Mouse (Mus musculus): ENCODE measurements around the gene Artn.

Gene Artn

GRCm38 (mm10) chr4:117929391-117929881, at the start of gene Artn:
Gene Artn (minus strand): TSS chr4:117929763.
- no peak for DNase-seq (ENCODE audit: low spot score in 2 of 2)

DNA sequence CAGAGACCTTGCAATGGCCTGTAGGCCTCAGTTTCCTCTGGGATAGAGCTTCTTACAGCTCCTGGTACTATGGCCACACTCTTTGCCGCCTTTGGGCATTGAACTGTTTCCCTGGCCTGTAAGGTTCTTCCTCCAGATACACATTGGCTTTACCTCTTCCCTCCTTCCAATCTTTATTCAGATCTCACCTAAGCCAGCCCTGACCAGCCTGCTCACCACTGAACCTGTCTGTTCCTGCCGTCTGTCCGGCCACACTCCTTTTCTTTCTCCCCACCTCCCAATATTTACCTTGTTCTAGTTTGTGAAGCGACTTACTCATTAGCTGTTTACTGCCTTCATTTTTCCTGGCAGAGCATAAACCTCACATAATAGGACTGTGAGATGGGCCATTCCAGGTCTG, 49.6 kb upstream of the Artn start:
- no peak for DNase-seq (ENCODE audit: low spot score in 2 of 2)

DNA sequence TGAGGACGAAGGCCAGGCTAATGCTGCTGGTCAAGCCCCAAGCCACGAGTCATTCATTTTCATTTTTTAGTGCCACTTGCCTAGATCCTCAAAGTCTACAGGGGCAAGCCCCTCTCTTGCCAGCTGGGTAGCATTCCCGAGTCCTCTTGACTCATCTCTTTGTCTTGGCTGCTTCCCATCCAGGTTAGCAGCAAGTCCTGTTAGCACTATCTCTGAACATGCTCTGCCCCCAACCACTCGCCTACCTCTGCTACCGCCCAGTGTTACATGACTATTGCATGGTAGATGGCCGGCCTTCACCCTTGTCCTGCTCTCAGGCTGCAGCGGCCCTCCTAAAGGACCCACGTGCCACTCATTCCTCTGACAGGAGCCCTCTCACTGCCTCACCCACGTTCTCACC, 48.7 kb upstream of the Artn start:
- DNase-seq (ENCODE audit: low spot score in 2 of 2) = no peak

GRCm38 (mm10) chr4:117977841-117978240, 48.3 kb upstream of the Artn start:
- DNase-seq (ENCODE audit: low spot score in 2 of 2) = no peak

DNA sequence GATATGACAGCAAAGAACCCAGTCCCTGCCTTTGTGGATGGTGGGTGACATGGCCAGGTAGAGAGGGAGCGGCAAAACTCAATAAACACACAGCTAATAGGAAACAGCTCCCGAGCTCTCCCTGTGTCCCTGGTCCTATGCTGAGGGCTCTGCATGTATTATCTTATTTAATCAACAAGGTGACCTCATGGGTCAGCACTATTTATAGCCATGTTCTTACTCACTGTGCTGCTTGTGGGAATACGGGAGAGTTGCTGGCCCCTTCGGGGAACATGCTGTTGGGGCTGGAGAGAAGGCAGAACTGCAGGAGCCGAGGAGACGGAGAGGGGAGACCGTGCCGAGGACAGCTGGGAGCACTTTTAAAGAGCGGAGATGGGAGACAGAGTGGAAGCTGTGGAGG, 47.8 kb upstream of the Artn start:
- DNase-seq (ENCODE audit: low spot score in 2 of 2) = no peak

DNA sequence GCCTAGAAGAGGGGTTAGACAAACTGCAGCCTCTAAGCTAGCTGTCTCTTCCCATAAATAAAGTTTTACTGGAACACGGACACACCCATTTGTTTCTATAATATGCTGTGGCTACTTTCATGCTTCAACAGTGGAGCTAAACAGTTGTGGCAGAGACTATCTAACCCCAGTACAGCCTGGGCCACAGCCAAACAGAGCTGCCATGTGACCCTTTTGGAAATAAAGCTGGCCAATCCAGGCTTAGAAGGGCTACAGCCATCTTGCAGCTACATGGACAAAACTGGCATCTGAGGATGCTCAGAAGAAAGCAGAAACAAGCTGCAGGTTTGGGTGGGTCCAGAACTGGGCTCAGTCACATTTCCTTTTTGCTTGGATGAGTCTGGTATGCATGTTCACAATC, 46.3 kb upstream of the Artn start:
- no peak for DNase-seq (ENCODE audit: low spot score in 2 of 2)

- no peak for DNase-seq (ENCODE audit: low spot score in 2 of 2)
These were observed 45.2 kb upstream of the Artn start for GRCm38 (mm10) chr4:117974719-117975118.

DNA sequence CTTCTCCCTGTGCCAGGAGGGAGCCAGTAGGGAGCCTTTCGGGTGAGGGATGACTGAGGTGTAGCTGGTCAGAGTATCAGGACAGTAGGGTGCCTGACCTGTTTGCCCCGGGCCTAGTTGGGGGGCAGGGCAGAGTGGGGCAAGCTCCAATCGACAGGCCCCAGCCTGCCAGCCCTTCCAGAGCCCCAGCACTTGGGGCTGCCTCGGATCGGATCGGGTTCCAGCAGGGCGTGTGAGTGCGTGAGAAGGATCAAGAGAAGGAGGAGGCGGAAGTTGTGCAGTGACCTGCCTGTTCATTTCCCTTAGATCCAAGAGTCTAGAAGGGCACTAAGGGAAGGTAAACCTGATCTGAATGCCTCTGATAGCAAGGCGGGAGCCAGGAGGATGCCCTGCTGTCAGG, 43.4 kb upstream of the Artn start:
- DNase-seq (ENCODE audit: low spot score in 2 of 2) = no peak

DNA sequence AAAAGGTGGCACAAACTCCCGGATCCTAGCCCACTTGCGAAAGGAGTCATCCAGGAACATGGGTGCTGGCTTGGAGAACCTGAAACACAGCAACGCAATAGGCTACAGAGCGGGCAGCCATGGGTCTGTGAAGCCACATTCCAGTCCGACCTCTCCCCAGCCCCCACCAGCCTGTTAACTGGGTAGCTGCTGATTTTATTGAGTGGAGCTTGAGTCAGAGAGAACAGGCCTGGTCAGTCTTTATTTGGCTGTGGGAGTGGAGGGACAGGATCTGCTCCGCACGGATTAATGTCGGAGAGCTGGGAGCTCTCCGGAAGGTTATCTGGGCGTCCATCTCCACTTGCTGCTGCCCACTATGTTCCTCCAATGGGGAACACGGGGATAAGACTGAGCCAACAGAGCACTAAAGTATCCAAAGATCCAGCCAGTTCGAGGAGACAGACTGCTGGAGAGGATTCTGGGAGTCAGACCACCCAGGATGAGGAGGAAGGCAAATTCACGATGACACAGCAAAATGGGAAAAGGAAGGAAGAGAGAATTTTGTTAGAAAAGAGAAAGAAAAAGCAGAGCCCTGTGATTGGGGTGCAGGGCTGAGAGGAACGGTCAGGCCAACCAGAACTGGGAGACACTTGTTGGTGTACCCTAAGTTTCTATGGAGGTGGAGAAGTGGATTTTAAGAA, 34.9 kb upstream of the Artn start:
- no peak for DNase-seq (ENCODE audit: low spot score in 2 of 2)

DNA sequence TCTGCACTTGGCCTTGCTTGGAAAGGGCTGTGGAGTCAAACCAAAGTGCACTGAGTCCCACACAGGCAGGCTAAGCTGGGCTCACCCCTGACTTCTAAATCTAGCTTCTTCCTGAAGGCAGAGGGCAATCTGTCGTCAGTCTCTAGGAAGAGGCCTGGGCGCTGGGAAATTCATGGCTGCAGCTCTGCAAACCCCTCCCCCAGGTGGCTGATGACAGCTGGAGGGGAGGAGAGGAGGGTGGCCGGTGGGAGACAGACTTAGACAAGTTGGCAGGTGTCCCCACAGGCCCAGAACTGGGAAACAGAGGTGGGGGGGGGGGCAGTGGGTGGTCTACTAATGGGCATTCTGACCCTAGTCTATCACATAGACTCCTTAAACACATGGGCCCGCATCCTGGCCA, 27.9 kb upstream of the Artn start:
- peak in 1 of 2 experiments; percentile 22 for DNase-seq (ENCODE audit: low spot score in 2 of 2)

- DNase-seq (ENCODE audit: low spot score in 2 of 2) = no peak
These were observed 17.9 kb upstream of the Artn start for GRCm38 (mm10) chr4:117947493-117947892.

GRCm38 (mm10) chr4:117946639-117947305, 17.2 kb upstream of the Artn start:
- DNase-seq (ENCODE audit: low spot score in 2 of 2) = no peak

- no peak for DNase-seq (ENCODE audit: low spot score in 2 of 2)
These were observed 13.8 kb upstream of the Artn start for GRCm38 (mm10) chr4:117943317-117943716.

DNA sequence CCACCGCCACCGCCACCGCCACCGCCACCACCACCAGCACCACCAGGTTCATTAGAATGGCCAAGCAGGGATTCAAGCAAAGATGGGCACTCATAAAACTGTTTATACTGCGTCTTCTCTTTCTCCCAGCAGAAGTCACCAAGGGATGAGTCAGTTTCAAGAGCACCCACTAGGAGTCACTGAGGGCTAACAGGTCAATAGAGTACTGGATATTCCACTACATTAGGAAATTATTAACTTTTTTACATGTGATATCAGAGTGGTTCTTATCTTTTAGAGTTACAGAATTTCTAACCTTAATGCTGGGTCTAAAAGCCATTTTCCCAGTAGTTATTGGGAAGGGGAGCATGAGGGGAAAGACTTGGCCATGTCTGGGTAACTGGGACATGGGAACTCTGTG, 7.4 kb upstream of the Artn start:
- no peak for DNase-seq (ENCODE audit: low spot score in 2 of 2)

DNA sequence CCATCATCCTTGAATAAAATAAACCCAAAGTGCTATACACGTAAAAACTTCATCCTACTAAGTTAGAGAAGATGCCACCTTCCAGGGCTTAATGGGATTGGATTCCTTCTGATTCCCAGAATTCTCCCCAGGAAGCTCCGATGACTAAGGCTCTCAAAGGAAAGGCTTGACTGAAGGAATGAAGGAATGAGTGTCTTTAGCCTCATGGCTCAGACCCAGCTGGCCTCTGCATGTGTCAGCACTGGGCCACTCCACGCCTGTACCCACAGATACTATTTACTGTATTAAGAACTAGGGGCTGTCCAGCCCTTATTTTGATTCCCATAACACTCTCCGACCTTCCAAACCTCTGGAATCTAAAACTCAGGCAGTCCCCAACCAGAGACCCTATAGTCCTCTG, 4.5 kb upstream of the Artn start:
- DNase-seq (ENCODE audit: low spot score in 2 of 2) = no peak

DNA sequence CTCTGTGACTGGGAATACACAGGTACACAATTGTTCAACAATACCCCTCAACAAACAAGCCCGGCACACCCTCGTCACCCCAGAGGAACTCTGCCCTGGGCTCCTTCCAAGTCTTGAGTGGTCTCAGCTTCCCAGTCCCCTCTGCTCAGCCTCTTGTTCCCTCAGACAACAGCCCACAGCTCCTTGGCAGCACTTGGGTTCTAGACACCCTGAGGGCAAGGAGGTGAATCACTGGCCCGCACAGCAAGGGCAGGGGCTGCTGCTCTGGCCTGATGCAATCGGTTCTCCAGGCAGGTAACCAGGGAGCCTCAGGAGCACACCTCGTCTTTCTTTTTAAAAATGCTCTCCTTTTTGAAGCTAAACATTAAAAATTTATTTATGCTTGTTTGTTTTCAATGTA, 3.7 kb upstream of the Artn start:
- no peak for DNase-seq (ENCODE audit: low spot score in 2 of 2)

GRCm38 (mm10) chr4:117928699-117929241, 793 bp downstream of the Artn start:
- DNase-seq (ENCODE audit: low spot score in 2 of 2) = no peak

- peak in 1 of 2 experiments; percentile 72 for DNase-seq (ENCODE audit: low spot score in 2 of 2)
These were observed 1.3 kb downstream of the Artn start for GRCm38 (mm10) chr4:117928234-117928633.

DNA sequence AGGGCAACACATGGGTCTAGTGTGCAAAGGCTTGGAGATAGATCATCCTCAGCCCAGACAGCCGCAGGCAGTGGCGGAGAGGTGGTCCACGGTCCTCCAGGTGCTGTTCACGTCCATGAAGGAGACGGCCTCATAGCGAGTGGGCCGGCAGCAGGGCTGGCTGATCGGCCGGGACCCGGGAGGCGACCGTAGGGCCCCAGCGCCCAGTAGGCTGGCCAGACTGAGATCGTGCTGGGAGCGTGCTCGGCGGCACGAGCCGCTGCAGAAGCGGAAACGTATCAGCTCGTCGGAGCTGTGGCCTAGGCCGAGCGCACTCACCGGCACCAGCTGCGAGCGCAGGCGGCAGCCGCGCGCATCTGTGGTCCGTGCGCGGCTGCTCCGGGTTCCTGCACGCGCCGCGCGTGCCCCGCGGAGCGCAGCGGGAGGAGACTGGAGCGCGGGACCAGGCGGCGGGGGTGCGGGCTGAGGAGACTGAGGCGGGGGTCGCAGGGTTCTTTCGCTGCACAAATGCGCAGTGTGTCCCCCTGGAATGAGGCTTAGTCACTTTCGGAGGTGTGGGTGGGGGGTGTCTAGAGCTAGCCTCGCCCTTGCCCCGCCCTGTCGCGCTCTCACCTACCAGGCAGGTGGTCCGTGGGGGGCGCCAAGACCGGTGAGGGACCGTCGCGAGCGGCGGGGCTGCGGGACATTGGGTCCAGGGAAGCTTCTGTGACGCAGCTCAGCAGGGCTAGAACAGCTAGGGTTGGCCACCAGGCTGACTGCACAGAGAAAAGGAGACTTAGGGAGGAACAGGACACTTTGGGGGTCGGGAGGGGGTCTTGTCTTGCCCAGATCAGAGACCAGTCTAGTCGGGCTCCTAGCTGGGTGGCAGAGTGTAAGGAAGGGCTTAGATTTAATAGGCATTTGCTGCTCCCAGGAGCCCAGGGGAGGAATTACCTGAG, 2.7 kb downstream of the Artn start:
- DNase-seq (ENCODE audit: low spot score in 2 of 2) = peak in 1 of 2 experiments; percentile 47

GRCm38 (mm10) chr4:117924916-117925315, 4.6 kb downstream of the Artn start:
- DNase-seq (ENCODE audit: low spot score in 2 of 2) = no peak

DNA sequence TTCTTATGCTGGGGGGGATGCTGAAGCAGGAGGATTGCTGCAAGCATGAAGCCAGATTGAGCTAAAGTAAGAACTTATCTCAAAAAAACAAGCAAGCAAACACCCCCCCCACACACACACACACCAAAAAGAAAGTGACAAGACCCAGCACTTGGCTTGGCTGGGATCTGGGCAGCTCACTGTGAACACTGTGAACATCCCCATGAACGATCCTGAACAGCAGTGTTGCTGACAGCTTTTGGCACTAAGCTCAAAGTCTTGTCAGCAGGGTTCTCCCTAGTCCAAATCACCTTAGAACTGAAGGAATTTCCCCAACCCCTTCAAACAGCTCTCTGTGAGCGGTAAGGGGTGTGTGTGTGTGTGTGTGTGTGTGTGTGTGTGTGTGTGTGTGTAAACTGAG, 6.1 kb downstream of the Artn start:
- no peak for DNase-seq (ENCODE audit: low spot score in 2 of 2)

- DNase-seq (ENCODE audit: low spot score in 2 of 2) = no peak
These were observed 8.2 kb downstream of the Artn start for GRCm38 (mm10) chr4:117921358-117921757.
